In genomic region chr15:36903309-36903708, GRCm38 (mm10) we compare ENCODE assay signal across 11 mouse cellular contexts.
DNase-seq lines count a peak whose midpoint lies in the region; ATAC-seq lines count a peak whose summit lies in the region.
"Had no signal": no experiment of that assay in that cellular context is flagged by ENCODE, and none has a peak within 500 bp of the region (broad histone marks: within the 10 kb centered on the region; RNA-seq: fewer than 3 reads in every experiment).

No protein-coding gene starts in this region.

- peak; percentile 9; the same call in 1 of the 2 replicates for ATAC-seq in heart, embryonic 12.5 days (ENCODE audit: insufficient number of reproducible peaks, low FRiP score)
- ATAC-seq in kidney, embryonic 15.5 days (replicated peaks; ENCODE audit: low FRiP score): no peak
- no peak for ATAC-seq in forebrain, embryonic 16.5 days
- ATAC-seq: hindbrain, postnatal 0 days had no signal

- WGBS in heart, embryonic 12.5 days: 47% methylated on average over 4 of the region's 4 CpGs
- 11% methylated on average over 4 of the region's 4 CpGs for WGBS in kidney, embryonic 15.5 days
- WGBS in forebrain, embryonic 16.5 days: 70% methylated on average over 4 of the region's 4 CpGs

- H3K27ac ChIP-seq in heart, embryonic 12.5 days (ENCODE audit: poor library complexity, severe bottlenecking): peak overlapping the region; percentile 52; the same call in 1 of the 2 replicates
- peak overlapping the region; percentile 19 for H3K27ac ChIP-seq in kidney, embryonic 15.5 days
- H3K27ac ChIP-seq in forebrain, embryonic 16.5 days (ENCODE audit: low read length): no peak overlapping the region
- H3K27ac ChIP-seq: forebrain, embryonic 12.5 days; hindbrain, postnatal 0 days had no signal

- H3K9me3 ChIP-seq in heart, embryonic 12.5 days (replicated peaks): no peaks in the 10 kb centered on the region
- no peaks in the 10 kb centered on the region for H3K9me3 ChIP-seq in kidney, embryonic 15.5 days (replicated peaks)
- H3K9me3 ChIP-seq in forebrain, embryonic 16.5 days (ENCODE audit: control insufficient read depth, low read length): no peaks in the 10 kb centered on the region
- H3K9me3 ChIP-seq: forebrain, embryonic 12.5 days had no signal

- no peak overlapping the region for H3K4me3 ChIP-seq in heart, embryonic 12.5 days
- H3K4me3 ChIP-seq in kidney, embryonic 15.5 days (replicated peaks): no peak overlapping the region
- H3K4me3 ChIP-seq in forebrain, embryonic 16.5 days (replicated peaks; ENCODE audit: low read length): no peak overlapping the region
- H3K4me3 ChIP-seq: forebrain, embryonic 12.5 days had no signal

- H3K9ac ChIP-seq in heart, embryonic 12.5 days: no peak overlapping the region
- H3K9ac ChIP-seq in kidney, embryonic 15.5 days: no peak overlapping the region
- no peak overlapping the region for H3K9ac ChIP-seq in forebrain, embryonic 16.5 days (replicated peaks; ENCODE audit: low read depth, low read length)
- H3K9ac ChIP-seq: forebrain, embryonic 12.5 days had no signal

- H3K4me2 ChIP-seq in heart, embryonic 12.5 days: no peak overlapping the region
- no peak overlapping the region for H3K4me2 ChIP-seq in kidney, embryonic 15.5 days
- H3K4me2 ChIP-seq in forebrain, embryonic 16.5 days (ENCODE audit: low read length): no peak overlapping the region
- H3K4me2 ChIP-seq: forebrain, embryonic 12.5 days had no signal

- H3K36me3 ChIP-seq in heart, embryonic 12.5 days: no peaks in the 10 kb centered on the region
- H3K36me3 ChIP-seq in kidney, embryonic 15.5 days: no peaks in the 10 kb centered on the region
- no peaks in the 10 kb centered on the region for H3K36me3 ChIP-seq in forebrain, embryonic 16.5 days (ENCODE audit: control insufficient read depth, insufficient read depth)
- H3K36me3 ChIP-seq: forebrain, embryonic 12.5 days had no signal

- H3K4me1 ChIP-seq in heart, embryonic 12.5 days (replicated peaks): peaks cover 32% of the 10 kb centered on the region
- peaks cover 51% of the 10 kb centered on the region for H3K4me1 ChIP-seq in kidney, embryonic 15.5 days
- H3K4me1 ChIP-seq in forebrain, embryonic 16.5 days (replicated peaks; ENCODE audit: control insufficient read depth, insufficient read depth, low read length): peaks cover 12% of the 10 kb centered on the region

- DNase-seq in heart, adult 18-20 months: no peak
- peak; percentile 10 to 27 for DNase-seq in spleen, postnatal 36 days (ENCODE audit: low spot score in 2 of 2)
- DNase-seq in spleen, adult 18-20 months: no peak
- no peak for DNase-seq in ovary, postnatal 36 days (ENCODE audit: low spot score)
- no peak for DNase-seq in layer of hippocampus, postnatal 36 days
- DNase-seq: gastrocnemius, postnatal 36 days had no signal

- no peaks in the 10 kb centered on the region for H3K27me3 ChIP-seq in heart, embryonic 12.5 days (replicated peaks)
- H3K27me3 ChIP-seq in kidney, embryonic 15.5 days: no peaks in the 10 kb centered on the region
- H3K27me3 ChIP-seq in forebrain, embryonic 16.5 days (replicated peaks; ENCODE audit: control insufficient read depth, insufficient read depth, low read length): no peaks in the 10 kb centered on the region
- H3K27me3 ChIP-seq: forebrain, embryonic 12.5 days had no signal

Comparison
In these comparisons a context has a peak if more than half of its experiments do, and no peak if none do; other contexts are left out.
1. DNase-seq: peak in spleen, postnatal 36 days (2 of 2); none in heart, adult 18-20 months (0 of 2), spleen, adult 18-20 months (0 of 2), ovary, postnatal 36 days (single experiment) and layer of hippocampus, postnatal 36 days (0 of 2).